Mouse (Mus musculus) stomach, embryonic 14.5 days (tissue): ENCODE data around the gene Gm21962. TPM values are rescaled to one million over a fixed set of nuclear protein-coding genes. Genes with fewer than 3 reads are reported as not detected.

Experiments used
- ATAC-seq: fragments of 200-750 bp; cut with Nextera tagmentation; 2 replicates; pipeline ENCODE4 v1.8.0; 2017; ENCODE audit warnings: low read depth, moderate TSS enrichment; ENCODE audit not compliant: insufficient number of reproducible peaks, insufficient read depth, low FRiP score
- H3K27ac ChIP-seq: fragments of 300-500 bp; sonication (generic); 2 replicates; pipeline ENCODE4 v1.5.1; 2014; ENCODE audit warnings: mild to moderate bottlenecking, low read length, moderate library complexity, mixed read lengths
- H3K27me3 ChIP-seq: fragments of 300-500 bp; sonication (generic); 2 replicates; pipeline ENCODE4 v1.6.1; 2014; ENCODE audit warnings: low read length, control low read depth, mixed read lengths; ENCODE audit not compliant: control insufficient read depth, insufficient read depth
- H3K36me3 ChIP-seq: fragments of 300-500 bp; sonication (generic); 2 replicates; pipeline ENCODE4 v1.6.1; 2014; ENCODE audit warnings: mild to moderate bottlenecking, control low read depth, low read length, moderate library complexity, mixed read lengths; ENCODE audit not compliant: control insufficient read depth, insufficient read depth
- H3K4me1 ChIP-seq: fragments of 300-500 bp; sonication (generic); 2 replicates; pipeline ENCODE4 v1.6.1; 2014; ENCODE audit warnings: low read length, control low read depth, mixed read lengths; ENCODE audit not compliant: control insufficient read depth, insufficient read depth
- H3K4me2 ChIP-seq: fragments of 300-500 bp; sonication (generic); replicated peaks from 2 replicates; pipeline ENCODE4 v1.6.1; 2014; ENCODE audit warnings: low read depth, low read length, control low read depth
- H3K4me3 ChIP-seq: fragments of 300-500 bp; sonication (generic); 2 replicates; pipeline ENCODE4 v1.5.1; 2014; ENCODE audit warnings: low read depth, low read length, control low read depth
- H3K9ac ChIP-seq: fragments of 300-500 bp; sonication (generic); replicated peaks from 2 replicates; pipeline ENCODE4 v1.6.1; 2014; ENCODE audit warnings: low read depth, mild to moderate bottlenecking, control low read depth, low read length, moderate library complexity, mixed read lengths
- H3K9me3 ChIP-seq: fragments of 300-500 bp; sonication (generic); 2 replicates; pipeline ENCODE4 v1.6.1; 2016; ENCODE audit warnings: low read depth, low read length, control low read depth; ENCODE audit not compliant: control insufficient read depth
- WGBS: fragments of 180-500 bp; shearing (Covaris S2); extraction: QIAGEN DNeasy Blood & Tissue Kit; methylation state at CpG from one replicate; pipeline ENCODE4 v1.1.7; 2014; 5-methylcytosine and 5-hydroxymethylcytosine counted together
- polyA plus RNA-seq: library from polyadenylated mRNA; unstranded; fragments of >200 nt; fragmentation: Nextera tagmentation; extraction: Ambion mirVana; gene quantifications from 2 replicates; pipeline ENCODE4 v1.2.1, GENCODE M21; 2014

Gene Gm21962
- polyA plus RNA-seq, 1 experiment from 2014 or later, result not detected

DNA sequence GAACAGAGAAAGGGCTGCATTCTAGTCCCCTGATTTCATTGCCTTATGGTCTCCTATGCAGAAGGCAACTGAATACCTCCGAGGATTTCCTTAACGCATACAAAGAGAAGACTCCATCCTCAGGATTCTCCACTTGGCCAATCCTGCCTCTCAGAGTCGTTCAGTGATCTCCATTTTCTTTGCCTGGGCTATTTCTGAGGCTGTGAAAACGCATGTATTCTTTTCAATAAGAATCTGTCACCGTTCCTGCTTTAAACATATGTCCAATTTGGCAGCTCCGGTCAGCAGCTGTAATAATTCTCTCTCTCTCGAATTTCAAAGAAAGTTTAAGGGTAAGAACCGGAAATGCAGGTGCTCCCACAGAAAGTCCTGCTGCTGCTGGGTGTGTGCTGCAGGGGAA lies 29.2 kb upstream of the Gm21962 start:
- no peak overlapping the region for H3K4me3 ChIP-seq
- no peak for ATAC-seq
- no peaks in the 10 kb centered on the region for H3K27me3 ChIP-seq
- no peak overlapping the region for H3K4me2 ChIP-seq
- H3K4me1 ChIP-seq, result no peaks in the 10 kb centered on the region
- no peaks in the 10 kb centered on the region for H3K36me3 ChIP-seq
- H3K9me3 ChIP-seq, result no peaks in the 10 kb centered on the region
- WGBS, result 48% methylated on average over 8 of the region's 8 CpGs
- no peak overlapping the region for H3K27ac ChIP-seq
- H3K9ac ChIP-seq, result no peak overlapping the region

- no peaks in the 10 kb centered on the region for H3K36me3 ChIP-seq
- 67% methylated on average over 3 of the region's 3 CpGs for WGBS
- ATAC-seq, result no peak
These were observed 28.8 kb upstream of the Gm21962 start for GRCm38 (mm10) chr3:137642568-137642967.

GRCm38 (mm10) chr3:137644081-137644480 lies 27.2 kb upstream of the Gm21962 start:
- H3K36me3 ChIP-seq, result no peaks in the 10 kb centered on the region
- H3K4me3 ChIP-seq, result no peak overlapping the region
- no peaks in the 10 kb centered on the region for H3K27me3 ChIP-seq
- no peak overlapping the region for H3K4me2 ChIP-seq
- no peak for ATAC-seq
- no peaks in the 10 kb centered on the region for H3K9me3 ChIP-seq
- H3K27ac ChIP-seq, result no peak overlapping the region
- H3K9ac ChIP-seq, result no peak overlapping the region
- WGBS, result 79% methylated on average over 3 of the region's 3 CpGs
- no peaks in the 10 kb centered on the region for H3K4me1 ChIP-seq

More at GRCm38 (mm10) chr3:137642568-137642967, 28.8 kb upstream of the Gm21962 start:
- no peak overlapping the region for H3K4me2 ChIP-seq
- H3K27me3 ChIP-seq, result no peaks in the 10 kb centered on the region
- H3K9me3 ChIP-seq, result no peaks in the 10 kb centered on the region
- no peaks in the 10 kb centered on the region for H3K4me1 ChIP-seq
- no peak overlapping the region for H3K9ac ChIP-seq
- no peak overlapping the region for H3K27ac ChIP-seq
- no peak overlapping the region for H3K4me3 ChIP-seq

GRCm38 (mm10) chr3:137644947-137645346 lies 26.4 kb upstream of the Gm21962 start:
- Histone ChIP-seq H3K27me3 (no peaks in the 10 kb centered on the region), H3K9me3 (no peaks in the 10 kb centered on the region), H3K4me1 (no peaks in the 10 kb centered on the region), H3K9ac (no peak overlapping the region), H3K4me3 (no peak overlapping the region), H3K4me2 (no peak overlapping the region), H3K36me3 (no peaks in the 10 kb centered on the region), H3K27ac (no peak overlapping the region)
- no peak for ATAC-seq
- 57% methylated on average over 6 of the region's 6 CpGs for WGBS

- WGBS, result 70% methylated on average over 12 of the region's 12 CpGs
- ATAC-seq, result no peak
These were observed 23.8 kb upstream of the Gm21962 start for GRCm38 (mm10) chr3:137647427-137648100.

GRCm38 (mm10) chr3:137649112-137649511 lies 22.2 kb upstream of the Gm21962 start:
- Histone ChIP-seq H3K36me3 (no peaks in the 10 kb centered on the region), H3K9ac (no peak overlapping the region), H3K27ac (no peak overlapping the region), H3K4me3 (no peak overlapping the region), H3K9me3 (no peaks in the 10 kb centered on the region), H3K27me3 (no peaks in the 10 kb centered on the region), H3K4me1 (no peaks in the 10 kb centered on the region), H3K4me2 (no peak overlapping the region)
- ATAC-seq, result no peak
- 57% methylated on average over 5 of the region's 5 CpGs for WGBS

More at GRCm38 (mm10) chr3:137647427-137648100, 23.8 kb upstream of the Gm21962 start:
- no peaks in the 10 kb centered on the region for H3K27me3 ChIP-seq
- no peak overlapping the region for H3K27ac ChIP-seq
- no peaks in the 10 kb centered on the region for H3K36me3 ChIP-seq
- H3K4me2 ChIP-seq, result no peak overlapping the region
- H3K4me1 ChIP-seq, result no peaks in the 10 kb centered on the region
- no peaks in the 10 kb centered on the region for H3K9me3 ChIP-seq
- H3K4me3 ChIP-seq, result no peak overlapping the region
- no peak overlapping the region for H3K9ac ChIP-seq

- Histone ChIP-seq H3K4me2 (no peak overlapping the region), H3K4me1 (no peaks in the 10 kb centered on the region), H3K4me3 (no peak overlapping the region), H3K9me3 (no peaks in the 10 kb centered on the region), H3K27ac (no peak overlapping the region), H3K36me3 (no peaks in the 10 kb centered on the region), H3K9ac (no peak overlapping the region), H3K27me3 (no peaks in the 10 kb centered on the region)
- ATAC-seq, result no peak
- WGBS, result 93% methylated on average over 2 of the region's 2 CpGs
These were observed 18.5 kb upstream of the Gm21962 start for GRCm38 (mm10) chr3:137652853-137653252.

DNA sequence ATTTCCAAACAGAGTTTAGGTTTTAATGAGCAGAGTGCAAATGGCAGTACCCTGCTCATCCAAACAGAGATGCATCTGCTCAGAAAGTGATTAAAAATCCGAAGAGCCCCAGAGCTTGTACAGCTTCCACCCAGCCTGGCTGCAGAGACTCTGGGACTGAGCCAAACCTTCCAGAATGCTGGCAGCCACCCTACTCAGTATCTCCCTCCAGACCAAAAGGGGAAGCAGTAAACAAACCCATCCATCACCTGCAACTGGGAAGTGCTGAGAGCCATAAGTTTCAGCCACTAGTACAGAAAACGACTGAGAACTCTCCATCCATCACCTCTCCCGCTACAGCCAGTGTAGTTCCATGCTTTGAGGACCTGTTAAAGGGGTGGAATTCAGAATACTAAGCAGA lies 9.6 kb downstream of the Gm21962 start:
- 3% methylated on average over 3 of the region's 3 CpGs for WGBS
- no peaks in the 10 kb centered on the region for H3K9me3 ChIP-seq
- no peak overlapping the region for H3K4me3 ChIP-seq
- no peak overlapping the region for H3K9ac ChIP-seq
- ATAC-seq, result peak; percentile 49; the same call in 1 of the 2 replicates
- H3K4me2 ChIP-seq, result no peak overlapping the region
- H3K36me3 ChIP-seq, result no peaks in the 10 kb centered on the region
- no peaks in the 10 kb centered on the region for H3K27me3 ChIP-seq
- H3K27ac ChIP-seq, result no peak overlapping the region
- H3K4me1 ChIP-seq, result no peaks in the 10 kb centered on the region
